Mouse (Mus musculus): ENCODE results near the gene Nrp2. TPM values are rescaled to one million over a fixed set of nuclear protein-coding genes. Genes with fewer than 3 reads are reported as not detected.

The Nrp2 gene
- total and polyA plus RNA-seq, 3 experiments, result not detected

GRCm38 (mm10) chr1:62752055-62752454, 49.0 kb downstream of the Nrp2 start:
- H3K27me3 ChIP-seq (ENCODE audit: control insufficient read depth in 1 of 2, insufficient read depth in 2 of 2, low read length in 2 of 2), result no peaks in the 10 kb centered on the region
- DNase-seq (ENCODE audit: low read depth, low spot score), result no peak
- no peak overlapping the region for H3K4me3 ChIP-seq (ENCODE audit: control insufficient read depth in 1 of 2, insufficient read depth in 1 of 2, low read depth in 2 of 2, low read length in 2 of 2)
- H3K9me3 ChIP-seq (replicated peaks; ENCODE audit: insufficient read depth, low read length), result no peaks in the 10 kb centered on the region
- H3K79me2 ChIP-seq (ENCODE audit: control insufficient read depth, insufficient read depth, low read length, poor library complexity), result no peaks in the 10 kb centered on the region
- no peaks in the 10 kb centered on the region for H3K4me1 ChIP-seq (ENCODE audit: control insufficient read depth in 1 of 2, insufficient read depth in 2 of 2, low read length in 2 of 2)
- no peak overlapping the region for H3K27ac ChIP-seq (ENCODE audit: control insufficient read depth, low read depth, low read length)
- H3K9ac ChIP-seq (ENCODE audit: control insufficient read depth, low read depth, low read length, poor library complexity, severe bottlenecking), result no peak overlapping the region
- H3K36me3 ChIP-seq (ENCODE audit: control insufficient read depth in 1 of 2, insufficient read depth in 2 of 2, low read length in 2 of 2), result no peaks in the 10 kb centered on the region
- TF ChIP-seq SMC3 (IDR thresholded peaks at IDR 0.05; ENCODE audit: low read depth, low read length) (no peak), ZKSCAN1 (IDR thresholded peaks at IDR 0.05; ENCODE audit: low read depth, low read length) (no peak), HCFC1 (IDR thresholded peaks at IDR 0.05; ENCODE audit: low read depth, low read length) (no peak), MAFK (IDR thresholded peaks at IDR 0.05; ENCODE audit: borderline replicate concordance, low read depth, low read length) (no peak), RAD21 (IDR thresholded peaks at IDR 0.05; ENCODE audit: low read depth, low read length) (no peak), MYC (IDR thresholded peaks at IDR 0.05; ENCODE audit: low read depth, low read length) (no peak), TAL1 (IDR thresholded peaks at IDR 0.05; ENCODE audit: low read length) (no peak), CHD2 (IDR thresholded peaks at IDR 0.05; ENCODE audit: low read length) (no peak), CHD1 (IDR thresholded peaks at IDR 0.05; ENCODE audit: low read depth, low read length) (no peak), TBP (IDR thresholded peaks at IDR 0.05; ENCODE audit: low read depth, low read length) (no peak), USF2 (IDR thresholded peaks at IDR 0.05; ENCODE audit: borderline replicate concordance in 1 of 2, insufficient read depth in 1 of 2, low read depth in 1 of 2, low read length in 2 of 2) (no peak), SIN3A (IDR thresholded peaks at IDR 0.05; ENCODE audit: low read length) (no peak), MEF2A (IDR thresholded peaks at IDR 0.05; ENCODE audit: extremely low read depth, insufficient replicate concordance, low read depth, low read length, poor library complexity, severe bottlenecking) (no peak), POLR2AphosphoS2 (IDR thresholded peaks at IDR 0.05; ENCODE audit: low read length) (no peak), POLR2AphosphoS5 (IDR thresholded peaks at IDR 0.05; ENCODE audit: borderline replicate concordance, low read depth, low read length) (no peak), USF1 (IDR thresholded peaks at IDR 0.05; ENCODE audit: low read depth, low read length) (no peak), EP300 (IDR thresholded peaks at IDR 0.05; ENCODE audit: low read depth in 1 of 2, low read length in 2 of 2) (no peak), BHLHE40 (IDR thresholded peaks at IDR 0.05; ENCODE audit: borderline replicate concordance, low read depth, low read length) (no peak), ETS1 (IDR thresholded peaks at IDR 0.05; ENCODE audit: low read depth, low read length) (no peak)

- Histone ChIP-seq H3K4me3 (ENCODE audit: control insufficient read depth in 1 of 2, insufficient read depth in 1 of 2, low read depth in 2 of 2, low read length in 2 of 2) (no peak overlapping the region), H3K9ac (ENCODE audit: control insufficient read depth, low read depth, low read length, poor library complexity, severe bottlenecking) (no peak overlapping the region), H3K9me3 (replicated peaks; ENCODE audit: insufficient read depth, low read length) (no peaks in the 10 kb centered on the region), H3K27ac (ENCODE audit: control insufficient read depth, low read depth, low read length) (no peak overlapping the region), H3K79me2 (ENCODE audit: control insufficient read depth, insufficient read depth, low read length, poor library complexity) (no peaks in the 10 kb centered on the region), H3K27me3 (ENCODE audit: control insufficient read depth in 1 of 2, insufficient read depth in 2 of 2, low read length in 2 of 2) (no peaks in the 10 kb centered on the region), H3K36me3 (ENCODE audit: control insufficient read depth in 1 of 2, insufficient read depth in 2 of 2, low read length in 2 of 2) (no peaks in the 10 kb centered on the region), H3K4me1 (ENCODE audit: control insufficient read depth in 1 of 2, insufficient read depth in 2 of 2, low read length in 2 of 2) (no peaks in the 10 kb centered on the region)
- TF ChIP-seq EP300 (IDR thresholded peaks at IDR 0.05; ENCODE audit: low read depth in 1 of 2, low read length in 2 of 2), result no peak
- no peak for TF ChIP-seq MAZ (IDR thresholded peaks at IDR 0.05; ENCODE audit: low read depth, low read length)
- no peak for TF ChIP-seq MYB (IDR thresholded peaks at IDR 0.05; ENCODE audit: low read depth, low read length)
- no peak for TF ChIP-seq MYC (IDR thresholded peaks at IDR 0.05; ENCODE audit: low read depth, low read length)
- no peak for TF ChIP-seq ZKSCAN1 (IDR thresholded peaks at IDR 0.05; ENCODE audit: low read depth, low read length)
- TF ChIP-seq USF2 (IDR thresholded peaks at IDR 0.05; ENCODE audit: borderline replicate concordance in 1 of 2, insufficient read depth in 1 of 2, low read depth in 1 of 2, low read length in 2 of 2), result no peak
- no peak for TF ChIP-seq POLR2AphosphoS2 (IDR thresholded peaks at IDR 0.05; ENCODE audit: low read length)
- no peak for TF ChIP-seq UBTF (IDR thresholded peaks at IDR 0.05; ENCODE audit: borderline replicate concordance, insufficient read depth, low read depth, low read length)
- no peak for TF ChIP-seq ETS1 (IDR thresholded peaks at IDR 0.05; ENCODE audit: low read depth, low read length)
- TF ChIP-seq USF1 (IDR thresholded peaks at IDR 0.05; ENCODE audit: low read depth, low read length), result no peak
- no peak for TF ChIP-seq HCFC1 (IDR thresholded peaks at IDR 0.05; ENCODE audit: low read depth, low read length)
- TF ChIP-seq NELFE (IDR thresholded peaks at IDR 0.05; ENCODE audit: low read depth, low read length), result no peak
- no peak for TF ChIP-seq ZMIZ1 (IDR thresholded peaks at IDR 0.05; ENCODE audit: low read depth, low read length)
- TF ChIP-seq CHD2 (IDR thresholded peaks at IDR 0.05; ENCODE audit: low read length), result no peak
- no peak for TF ChIP-seq TAL1 (IDR thresholded peaks at IDR 0.05; ENCODE audit: low read length)
- TF ChIP-seq BHLHE40 (IDR thresholded peaks at IDR 0.05; ENCODE audit: borderline replicate concordance, low read depth, low read length), result no peak
- no peak for TF ChIP-seq NRF1 (IDR thresholded peaks at IDR 0.05; ENCODE audit: insufficient read depth, low read depth, low read length, poor library complexity, severe bottlenecking)
- TF ChIP-seq E2F4 (IDR thresholded peaks at IDR 0.05; ENCODE audit: borderline replicate concordance, low read depth, low read length), result no peak
- no peak for TF ChIP-seq CHD1 (IDR thresholded peaks at IDR 0.05; ENCODE audit: low read depth, low read length)
- no peak for TF ChIP-seq ELF1 (IDR thresholded peaks at IDR 0.05; ENCODE audit: low read depth, low read length)
- no peak for DNase-seq (ENCODE audit: low read depth, low spot score)
Observed at GRCm38 (mm10) chr1:62752661-62753333, 49.7 kb downstream of the Nrp2 start.
